Mouse (Mus musculus): ENCODE data around the gene Gmds.

Gmds gene

DNA sequence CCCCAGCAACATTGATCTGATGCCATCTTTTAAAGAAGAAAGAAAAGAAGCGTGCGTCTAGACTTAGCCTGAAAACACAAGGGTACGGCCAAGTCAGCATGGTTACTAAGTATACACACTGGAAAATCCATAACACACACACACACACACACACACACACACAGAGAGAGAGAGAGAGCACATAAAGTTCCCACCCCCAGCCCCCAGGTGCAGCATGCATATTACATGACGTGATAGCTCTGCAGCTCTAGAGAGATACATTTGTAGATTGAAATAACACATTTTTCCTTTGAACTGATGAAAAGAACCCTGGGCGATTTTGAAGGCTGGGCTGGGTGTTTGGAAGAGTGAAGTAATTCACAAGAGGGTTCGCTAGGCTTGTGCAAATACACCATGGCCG lies 553.8 kb downstream of the Gmds start:
- no peak for DNase-seq (ENCODE audit: low spot score)

DNA sequence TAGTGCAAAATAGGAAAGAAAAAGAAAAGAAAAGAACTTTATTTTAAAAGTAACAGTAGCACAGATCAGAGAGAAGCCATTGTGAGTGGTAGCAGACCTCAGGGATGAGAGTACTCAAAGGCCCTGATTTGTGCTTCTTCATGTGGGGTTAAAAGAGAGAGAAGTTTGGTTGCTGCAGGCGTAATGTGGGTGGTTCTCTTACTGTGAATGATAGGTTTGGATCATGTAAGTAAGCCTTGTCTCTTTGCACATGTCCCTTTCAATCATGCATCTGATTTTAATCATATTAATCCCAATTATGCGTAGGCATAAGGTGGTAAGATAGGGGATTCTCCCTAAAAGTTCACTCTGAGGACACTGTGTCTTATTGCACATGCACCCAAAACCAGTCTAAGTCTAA lies 556.5 kb downstream of the Gmds start:
- DNase-seq (ENCODE audit: low spot score), result no peak

DNA sequence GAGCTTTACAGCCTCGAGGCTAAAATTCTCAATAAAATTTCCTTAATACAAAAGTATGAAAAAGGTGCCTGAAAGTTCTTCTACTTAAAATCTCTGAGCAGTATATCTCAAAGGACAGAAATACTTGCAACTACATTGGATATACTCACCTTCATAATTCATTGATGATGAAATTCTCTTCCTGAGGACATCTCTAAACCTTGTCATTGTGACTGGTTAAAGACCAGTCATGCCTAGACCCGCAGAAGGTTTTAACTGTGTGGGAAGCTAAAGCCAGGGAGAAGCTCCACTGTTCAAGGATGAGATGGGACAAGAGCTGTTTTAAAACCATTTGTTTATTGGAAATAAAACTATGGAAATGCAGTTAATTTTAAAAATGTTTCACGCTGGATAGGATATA lies 558.2 kb downstream of the Gmds start:
- DNase-seq (ENCODE audit: low spot score), result no peak

DNA sequence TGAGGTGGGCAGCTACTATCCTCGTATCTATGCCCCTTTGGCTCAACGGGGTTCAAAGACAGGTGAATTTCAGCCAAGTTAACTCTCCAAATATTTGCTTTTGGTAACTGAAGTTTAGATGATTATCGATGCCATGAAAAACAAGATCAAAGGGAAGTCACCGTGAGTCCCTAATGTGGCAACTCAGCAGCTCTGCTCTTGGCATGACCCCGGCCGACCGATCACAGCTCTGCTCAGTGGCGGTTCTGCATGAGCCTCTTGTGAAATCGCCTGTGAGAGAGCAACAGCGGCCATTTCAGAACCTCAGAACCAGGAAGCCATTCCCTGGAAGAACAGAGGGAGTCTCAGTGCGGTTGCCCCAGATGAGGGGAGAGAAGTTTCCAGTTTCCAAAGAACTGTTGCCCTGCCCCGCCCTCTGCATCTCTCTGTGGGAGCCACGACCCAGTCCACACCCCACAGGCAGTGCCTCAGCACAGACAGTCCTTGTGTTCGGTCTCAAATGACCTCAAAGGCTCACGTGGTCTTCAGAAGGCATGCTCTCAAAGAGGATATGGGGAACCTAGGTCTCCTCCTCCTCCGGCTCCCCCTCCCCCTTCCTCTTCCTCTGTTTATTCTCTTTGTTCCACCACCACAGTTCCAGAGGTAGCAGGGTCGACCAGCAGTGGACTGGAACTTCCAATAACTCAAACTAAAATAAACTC lies 559.1 kb downstream of the Gmds start:
- no peak for DNase-seq (ENCODE audit: low spot score)

DNA sequence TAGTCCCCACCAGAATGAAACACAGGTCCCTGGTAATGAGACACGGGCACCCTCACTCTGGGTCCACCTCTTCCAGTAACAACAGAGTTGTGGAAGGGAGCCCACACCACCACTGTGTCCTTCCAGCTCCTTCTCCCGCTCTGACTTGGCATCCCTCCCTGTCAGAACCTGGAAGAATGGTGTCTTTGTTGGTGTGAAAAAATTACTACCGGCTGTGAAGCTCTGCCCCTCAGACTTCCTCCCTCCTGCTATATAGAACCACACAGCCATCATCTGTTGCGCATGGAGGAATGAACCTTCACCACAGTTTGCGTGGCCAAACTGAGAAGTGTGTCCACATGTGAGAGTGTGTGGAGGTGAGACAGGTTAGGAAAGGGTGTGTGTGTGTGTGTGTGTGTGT lies 562.8 kb downstream of the Gmds start:
- no peak for DNase-seq (ENCODE audit: low spot score)

DNA sequence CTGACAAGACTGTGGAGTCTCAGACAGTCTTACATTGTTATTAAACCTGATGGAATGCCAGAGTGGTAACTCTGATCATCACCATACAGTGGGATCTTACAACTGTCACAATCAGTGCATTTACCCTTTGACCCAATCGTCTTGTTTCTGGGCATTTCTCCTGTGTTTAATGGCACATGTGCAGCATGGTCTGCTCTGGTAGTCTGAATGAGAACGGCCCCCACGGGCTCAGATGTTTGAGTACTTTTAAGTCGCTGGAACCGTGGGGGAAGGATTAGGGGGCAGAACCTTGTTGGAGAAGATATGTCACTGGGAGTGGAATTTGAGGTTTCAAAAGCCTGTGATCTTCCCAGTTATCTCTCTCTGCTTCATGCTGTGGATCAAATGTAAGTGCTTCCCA lies 565.7 kb downstream of the Gmds start:
- DNase-seq (ENCODE audit: low spot score), result no peak

Data from lung, postnatal 25 days (tissue).